Comparison of ENCODE assay signal across 28 mouse cellular contexts in the genomic region with DNA sequence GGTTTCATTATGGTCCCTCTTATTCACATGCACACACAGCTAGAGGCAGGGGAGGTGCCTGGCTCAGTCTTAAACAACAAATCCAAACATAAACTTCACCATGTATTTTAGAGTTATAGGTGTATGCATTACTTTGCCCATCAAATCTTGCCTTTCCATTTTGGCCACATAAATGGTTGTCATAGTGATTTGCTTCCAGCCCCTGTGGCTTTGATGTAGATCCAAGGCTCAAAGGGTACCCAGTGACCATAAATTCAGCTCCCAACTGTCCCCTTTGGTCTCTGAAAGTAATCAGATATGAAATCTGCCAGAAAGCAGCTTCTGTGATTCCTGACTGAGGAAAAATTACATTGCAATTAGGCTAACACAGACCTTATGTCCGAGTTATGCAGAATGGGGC.
DNase-seq lines count a peak whose midpoint lies in the region; ATAC-seq and TF ChIP-seq lines count a peak whose summit lies in the region.
"Had no signal": no experiment of that assay in that cellular context is flagged by ENCODE, and none has a peak within 500 bp of the region (broad histone marks: within the 10 kb centered on the region; RNA-seq: fewer than 3 reads in every experiment).

No protein-coding gene starts in this region.

- 54% methylated on average over 1 of the region's 1 CpGs for WGBS in embryonic facial prominence, embryonic 11.5 days
- WGBS in embryonic facial prominence, embryonic 10.5 days = 80% methylated on average over 1 of the region's 1 CpGs
- WGBS in kidney, embryonic 14.5 days = 49% methylated on average over 1 of the region's 1 CpGs
- WGBS in kidney, adult 2 months = 67% methylated on average over 1 of the region's 1 CpGs

- H3K27me3 ChIP-seq in embryonic facial prominence, embryonic 11.5 days (ENCODE audit: control insufficient read depth, insufficient read depth, low read length) = no peaks in the 10 kb centered on the region
- no peaks in the 10 kb centered on the region for H3K27me3 ChIP-seq in embryonic facial prominence, embryonic 10.5 days (replicated peaks; ENCODE audit: low read depth, poor library complexity, severe bottlenecking)
- no peaks in the 10 kb centered on the region for H3K27me3 ChIP-seq in kidney, embryonic 14.5 days (ENCODE audit: control insufficient read depth, insufficient read depth, low read length)
- no peaks in the 10 kb centered on the region for H3K27me3 ChIP-seq in kidney, adult 2 months (replicated peaks; ENCODE audit: control insufficient read depth, insufficient read depth, low read length)
- H3K27me3 ChIP-seq: embryonic facial prominence, embryonic 12.5 days; forebrain, embryonic 13.5 days; heart, embryonic 12.5 days; heart, embryonic 15.5 days had no signal

- peak; percentile 47 to 52 for DNase-seq in cerebellum, postnatal 10 days
- no peak for DNase-seq in cerebellum, adult 11-12 months
- peak; percentile 47 for DNase-seq in embryonic facial prominence, embryonic 11.5 days (ENCODE audit: low spot score)
- DNase-seq in embryonic facial prominence, embryonic 10.5 days (ENCODE audit: low spot score) = no peak
- no peak for DNase-seq in kidney, adult 2 months
- peak; percentile 39 for DNase-seq in mesoderm, embryonic 11.5 days (ENCODE audit: low read depth, low spot score)
- no peak for DNase-seq in ovary, adult 18-20 months (ENCODE audit: low spot score)
- DNase-seq: adrenal gland, adult 8-10 months; adrenal gland, postnatal 25 days; cerebellum, adult 18-20 months; cerebellum, adult 9-11 months; gastrocnemius, adult 2 months; gastrocnemius, postnatal 14 days; heart, adult 18-20 months; heart, postnatal 10 days; heart, postnatal 36 days; kidney, adult 11 months had no signal

- H3K36me3 ChIP-seq in embryonic facial prominence, embryonic 11.5 days (replicated peaks; ENCODE audit: control insufficient read depth, insufficient read depth, low read depth, low read length) = no peaks in the 10 kb centered on the region
- H3K36me3 ChIP-seq in embryonic facial prominence, embryonic 10.5 days (replicated peaks) = no peaks in the 10 kb centered on the region
- H3K36me3 ChIP-seq in kidney, embryonic 14.5 days (ENCODE audit: control insufficient read depth, insufficient read depth, low read length) = no peaks in the 10 kb centered on the region
- H3K36me3 ChIP-seq in kidney, adult 2 months (ENCODE audit: control insufficient read depth, insufficient read depth, low read length) = no peaks in the 10 kb centered on the region
- H3K36me3 ChIP-seq: embryonic facial prominence, embryonic 12.5 days; heart, embryonic 12.5 days; heart, embryonic 15.5 days had no signal

- H3K9ac ChIP-seq in embryonic facial prominence, embryonic 11.5 days (replicated peaks; ENCODE audit: low read length) = no peak overlapping the region
- H3K9ac ChIP-seq in kidney, embryonic 14.5 days (ENCODE audit: low read depth, low read length) = no peak overlapping the region
- H3K9ac ChIP-seq: embryonic facial prominence, embryonic 12.5 days; forebrain, embryonic 13.5 days; heart, embryonic 12.5 days; heart, embryonic 15.5 days; hindbrain, embryonic 14.5 days had no signal

- H3K4me3 ChIP-seq in embryonic facial prominence, embryonic 11.5 days (ENCODE audit: low read depth, low read length) = no peak overlapping the region
- no peak overlapping the region for H3K4me3 ChIP-seq in embryonic facial prominence, embryonic 10.5 days
- no peak overlapping the region for H3K4me3 ChIP-seq in kidney, embryonic 14.5 days (ENCODE audit: low read length)
- no peak overlapping the region for H3K4me3 ChIP-seq in kidney, adult 2 months (ENCODE audit: insufficient read depth, low read depth, low read length)
- H3K4me3 ChIP-seq: embryonic facial prominence, embryonic 12.5 days; erythroblast, embryonic 14.5 days; forebrain, embryonic 13.5 days; gastrocnemius, adult 2 months; heart, embryonic 12.5 days; heart, embryonic 15.5 days had no signal

- H3K27ac ChIP-seq in embryonic facial prominence, embryonic 11.5 days (replicated peaks; ENCODE audit: low read depth, low read length) = no peak overlapping the region; the same call in 1 of the 2 replicates
- no peak overlapping the region for H3K27ac ChIP-seq in embryonic facial prominence, embryonic 10.5 days (replicated peaks)
- H3K27ac ChIP-seq in kidney, embryonic 14.5 days (ENCODE audit: low read depth, low read length) = no peak overlapping the region
- H3K27ac ChIP-seq in kidney, adult 2 months (ENCODE audit: insufficient read depth, low read depth, low read length) = no peak overlapping the region
- H3K27ac ChIP-seq: embryonic facial prominence, embryonic 12.5 days; forebrain, embryonic 13.5 days; gastrocnemius, adult 2 months; heart, embryonic 15.5 days; hindbrain, embryonic 14.5 days; hindbrain, postnatal 0 days had no signal

- no peak overlapping the region for H3K4me2 ChIP-seq in embryonic facial prominence, embryonic 11.5 days (ENCODE audit: low read depth, low read length)
- no peak overlapping the region for H3K4me2 ChIP-seq in kidney, embryonic 14.5 days (replicated peaks; ENCODE audit: low read depth, low read length)
- H3K4me2 ChIP-seq: embryonic facial prominence, embryonic 12.5 days; forebrain, embryonic 13.5 days; heart, embryonic 12.5 days; heart, embryonic 15.5 days; hindbrain, embryonic 14.5 days had no signal

- H3K9me3 ChIP-seq in embryonic facial prominence, embryonic 11.5 days (replicated peaks; ENCODE audit: control insufficient read depth, low read length) = no peaks in the 10 kb centered on the region
- H3K9me3 ChIP-seq in embryonic facial prominence, embryonic 10.5 days = no peaks in the 10 kb centered on the region
- no peaks in the 10 kb centered on the region for H3K9me3 ChIP-seq in kidney, embryonic 14.5 days (ENCODE audit: control insufficient read depth, low read length)
- H3K9me3 ChIP-seq: embryonic facial prominence, embryonic 12.5 days; forebrain, embryonic 13.5 days; heart, embryonic 15.5 days had no signal

- no peak for ATAC-seq in embryonic facial prominence, embryonic 11.5 days (replicated peaks; ENCODE audit: insufficient number of reproducible peaks, low FRiP score, low TSS enrichment, low read depth)
- peak; percentile 57; the same call in 1 of the 2 replicates for ATAC-seq in kidney, embryonic 14.5 days (ENCODE audit: low FRiP score, low TSS enrichment)
- ATAC-seq: activated CD4-positive, CD25-positive, alpha-beta regulatory T cell, adult 4 months; forebrain, embryonic 13.5 days; forebrain, embryonic 16.5 days; hindbrain, postnatal 0 days; inflammation-experienced regulatory T-cells, adult 6 months had no signal

- TF ChIP-seq POLR2A in kidney, adult 2 months (IDR thresholded peaks at IDR 0.05; ENCODE audit: low read depth, low read length) = no peak

- no peak for TF ChIP-seq CTCF in kidney, adult 2 months (conservative IDR thresholded peaks at IDR 0.05; ENCODE audit: insufficient read depth, insufficient read length, low read depth, low read length)

- no peaks in the 10 kb centered on the region for H3K4me1 ChIP-seq in embryonic facial prominence, embryonic 11.5 days (ENCODE audit: control insufficient read depth, insufficient read depth, low read length)
- peaks cover 4% of the 10 kb centered on the region for H3K4me1 ChIP-seq in embryonic facial prominence, embryonic 10.5 days
- H3K4me1 ChIP-seq in kidney, embryonic 14.5 days (ENCODE audit: control insufficient read depth, insufficient read depth, low read length) = no peaks in the 10 kb centered on the region
- H3K4me1 ChIP-seq in kidney, adult 2 months (ENCODE audit: control insufficient read depth, insufficient read depth, low read length) = no peaks in the 10 kb centered on the region
- H3K4me1 ChIP-seq: embryonic facial prominence, embryonic 12.5 days; heart, embryonic 12.5 days; heart, embryonic 15.5 days had no signal

Comparison
In these comparisons a context has a peak if more than half of its experiments do, and no peak if none do; other contexts are left out.
1. DNase-seq: peak in cerebellum, postnatal 10 days (2 of 2), embryonic facial prominence, embryonic 11.5 days (single experiment) and mesoderm, embryonic 11.5 days (single experiment); none in cerebellum, adult 11-12 months (single experiment), embryonic facial prominence, embryonic 10.5 days (single experiment), kidney, adult 2 months (single experiment) and ovary, adult 18-20 months (single experiment).